Mouse (Mus musculus): ENCODE results near the gene Uqcrc1. TPM values are rescaled to one million over a fixed set of nuclear protein-coding genes. Genes with fewer than 3 reads are reported as not detected.

Uqcrc1 gene
- polyA plus RNA-seq, 1 experiment from 2014 or later: 952 TPM

GRCm38 (mm10) chr9:108985710-108986109 lies 49.3 kb downstream of the Uqcrc1 start, which contains the start of gene Ucn2:
Ucn2 (plus strand) TSS chr9:108986010.
- H3K36me3 ChIP-seq (ENCODE audit: control insufficient read depth, insufficient read depth, low read length): no peaks in the 10 kb centered on the region

GRCm38 (mm10) chr9:108987704-108988350 lies 51.4 kb downstream of the Uqcrc1 start:
- ATAC-seq (ENCODE audit: insufficient number of reproducible peaks, insufficient read depth, low FRiP score, low read depth): no peak
- 19% methylated on average over 15 of the region's 15 CpGs for WGBS
- Histone ChIP-seq H3K9me3 (ENCODE audit: control insufficient read depth, low read length) (no peaks in the 10 kb centered on the region), H3K4me2 (ENCODE audit: low read length) (peak overlapping the region; percentile 56), H3K9ac (ENCODE audit: low read length) (peak overlapping the region; percentile 50; the same call in 1 of the 2 replicates), H3K36me3 (ENCODE audit: control insufficient read depth, insufficient read depth, low read length) (no peaks in the 10 kb centered on the region), H3K27ac (replicated peaks in 1 of 2; ENCODE audit: control insufficient read depth in 1 of 2, insufficient read depth in 1 of 2, low read depth in 2 of 2, low read length in 2 of 2) (no peak overlapping the region), H3K4me1 (ENCODE audit: control insufficient read depth in 2 of 2, insufficient read depth in 2 of 2, low read length in 2 of 2) (peaks cover 33 to 40% of the 10 kb centered on the region in 2 experiments), H3K4me3 (ENCODE audit: control insufficient read depth in 1 of 2, insufficient read depth in 1 of 2, low read depth in 1 of 2, low read length in 2 of 2) (peak overlapping the region in 1 of 2 experiments; percentile 16; a peak in 1 of 4 replicates), H3K27me3 (ENCODE audit: control insufficient read depth, insufficient read depth, low read length) (no peaks in the 10 kb centered on the region)

More at GRCm38 (mm10) chr9:108985710-108986109, 49.3 kb downstream of the Uqcrc1 start, which contains the start of gene Ucn2:
- peaks cover 26 to 30% of the 10 kb centered on the region in 2 experiments for H3K4me1 ChIP-seq (ENCODE audit: control insufficient read depth in 2 of 2, insufficient read depth in 2 of 2, low read length in 2 of 2)
- H3K9ac ChIP-seq (ENCODE audit: low read length): no peak within 1 kb of the TSS
- H3K9me3 ChIP-seq (ENCODE audit: control insufficient read depth, low read length): no peaks in the 10 kb centered on the region
- 72% methylated on average over 3 of the region's 4 CpGs for WGBS
- no peak within 1 kb of the TSS for H3K4me2 ChIP-seq (ENCODE audit: low read length)
- no peak for ATAC-seq (ENCODE audit: insufficient number of reproducible peaks, insufficient read depth, low FRiP score, low read depth)
- H3K27me3 ChIP-seq (ENCODE audit: control insufficient read depth, insufficient read depth, low read length): no peaks in the 10 kb centered on the region
- no peak within 1 kb of the TSS for H3K27ac ChIP-seq (replicated peaks in 1 of 2; ENCODE audit: control insufficient read depth in 1 of 2, insufficient read depth in 1 of 2, low read depth in 2 of 2, low read length in 2 of 2)
- no peak within 1 kb of the TSS for H3K4me3 ChIP-seq (ENCODE audit: control insufficient read depth in 1 of 2, insufficient read depth in 1 of 2, low read depth in 1 of 2, low read length in 2 of 2)

GRCm38 (mm10) chr9:108989802-108990461 lies 53.5 kb downstream of the Uqcrc1 start:
- Histone ChIP-seq H3K9ac (ENCODE audit: low read length) (no peak overlapping the region), H3K4me3 (ENCODE audit: control insufficient read depth in 1 of 2, insufficient read depth in 1 of 2, low read depth in 1 of 2, low read length in 2 of 2) (no peak overlapping the region), H3K9me3 (ENCODE audit: control insufficient read depth, low read length) (no peaks in the 10 kb centered on the region), H3K27me3 (ENCODE audit: control insufficient read depth, insufficient read depth, low read length) (no peaks in the 10 kb centered on the region), H3K4me2 (ENCODE audit: low read length) (peak overlapping the region; percentile 11; the same call in 1 of the 2 replicates), H3K4me1 (ENCODE audit: control insufficient read depth in 2 of 2, insufficient read depth in 2 of 2, low read length in 2 of 2) (peaks cover 33 to 43% of the 10 kb centered on the region in 2 experiments), H3K27ac (replicated peaks in 1 of 2; ENCODE audit: control insufficient read depth in 1 of 2, insufficient read depth in 1 of 2, low read depth in 2 of 2, low read length in 2 of 2) (peak overlapping the region; percentile 21 to 86; a peak in 3 of 4 replicates), H3K36me3 (ENCODE audit: control insufficient read depth, insufficient read depth, low read length) (no peaks in the 10 kb centered on the region)
- ATAC-seq (ENCODE audit: insufficient number of reproducible peaks, insufficient read depth, low FRiP score, low read depth): no peak
- WGBS: 63% methylated on average over 4 of the region's 4 CpGs

GRCm38 (mm10) chr9:108990462-108990820 lies 54.0 kb downstream of the Uqcrc1 start:
- no peak overlapping the region for H3K9ac ChIP-seq (ENCODE audit: low read length)

GRCm38 (mm10) chr9:108991428-108992084 lies 55.1 kb downstream of the Uqcrc1 start, which contains the start of gene Pfkfb4:
Pfkfb4 (plus strand) TSS chr9:108991778.
- Histone ChIP-seq H3K4me3 (ENCODE audit: control insufficient read depth in 1 of 2, insufficient read depth in 1 of 2, low read depth in 1 of 2, low read length in 2 of 2) (peak within 1 kb of the TSS; percentile 52 to 71), H3K27me3 (ENCODE audit: control insufficient read depth, insufficient read depth, low read length) (no peaks in the 10 kb centered on the region), H3K27ac (replicated peaks in 1 of 2; ENCODE audit: control insufficient read depth in 1 of 2, insufficient read depth in 1 of 2, low read depth in 2 of 2, low read length in 2 of 2) (peak within 1 kb of the TSS; percentile 86 to 88), H3K9ac (ENCODE audit: low read length) (peak within 1 kb of the TSS; percentile 72), H3K4me1 (ENCODE audit: control insufficient read depth in 2 of 2, insufficient read depth in 2 of 2, low read length in 2 of 2) (peaks cover 33 to 43% of the 10 kb centered on the region in 2 experiments), H3K9me3 (ENCODE audit: control insufficient read depth, low read length) (no peaks in the 10 kb centered on the region), H3K36me3 (ENCODE audit: control insufficient read depth, insufficient read depth, low read length) (no peaks in the 10 kb centered on the region), H3K4me2 (ENCODE audit: low read length) (peak within 1 kb of the TSS; percentile 88)
- under 1% methylated on average over 31 of the region's 31 CpGs for WGBS
- ATAC-seq (ENCODE audit: insufficient number of reproducible peaks, insufficient read depth, low FRiP score, low read depth): peak; percentile 92

More at GRCm38 (mm10) chr9:108990462-108990820, 54.0 kb downstream of the Uqcrc1 start:
- H3K36me3 ChIP-seq (ENCODE audit: control insufficient read depth, insufficient read depth, low read length): no peaks in the 10 kb centered on the region
- 87% methylated on average over 7 of the region's 7 CpGs for WGBS
- no peaks in the 10 kb centered on the region for H3K27me3 ChIP-seq (ENCODE audit: control insufficient read depth, insufficient read depth, low read length)
- ATAC-seq (ENCODE audit: insufficient number of reproducible peaks, insufficient read depth, low FRiP score, low read depth): no peak
- no peak overlapping the region for H3K4me2 ChIP-seq (ENCODE audit: low read length)
- H3K9me3 ChIP-seq (ENCODE audit: control insufficient read depth, low read length): no peaks in the 10 kb centered on the region
- H3K4me1 ChIP-seq (ENCODE audit: control insufficient read depth in 2 of 2, insufficient read depth in 2 of 2, low read length in 2 of 2): peaks cover 33 to 43% of the 10 kb centered on the region in 2 experiments
- no peak overlapping the region for H3K4me3 ChIP-seq (ENCODE audit: control insufficient read depth in 1 of 2, insufficient read depth in 1 of 2, low read depth in 1 of 2, low read length in 2 of 2)
- peak overlapping the region; percentile 16 to 86; a peak in 3 of 4 replicates for H3K27ac ChIP-seq (replicated peaks in 1 of 2; ENCODE audit: control insufficient read depth in 1 of 2, insufficient read depth in 1 of 2, low read depth in 2 of 2, low read length in 2 of 2)

- no peak for ATAC-seq (ENCODE audit: insufficient number of reproducible peaks, insufficient read depth, low FRiP score, low read depth)
- Histone ChIP-seq H3K27ac (replicated peaks in 1 of 2; ENCODE audit: control insufficient read depth in 1 of 2, insufficient read depth in 1 of 2, low read depth in 2 of 2, low read length in 2 of 2) (no peak overlapping the region), H3K27me3 (ENCODE audit: control insufficient read depth, insufficient read depth, low read length) (no peaks in the 10 kb centered on the region), H3K36me3 (ENCODE audit: control insufficient read depth, insufficient read depth, low read length) (no peaks in the 10 kb centered on the region), H3K9ac (ENCODE audit: low read length) (peak overlapping the region; percentile 70), H3K9me3 (ENCODE audit: control insufficient read depth, low read length) (no peaks in the 10 kb centered on the region), H3K4me3 (ENCODE audit: control insufficient read depth in 1 of 2, insufficient read depth in 1 of 2, low read depth in 1 of 2, low read length in 2 of 2) (peak overlapping the region; percentile 52 to 71), H3K4me1 (ENCODE audit: control insufficient read depth in 2 of 2, insufficient read depth in 2 of 2, low read length in 2 of 2) (peaks cover 33 to 43% of the 10 kb centered on the region in 2 experiments), H3K4me2 (ENCODE audit: low read length) (peak overlapping the region; percentile 88)
- WGBS: 13% methylated on average over 18 of the region's 18 CpGs
Observed at GRCm38 (mm10) chr9:108992085-108992469, 55.6 kb downstream of the Uqcrc1 start.

- Histone ChIP-seq H3K4me3 (ENCODE audit: control insufficient read depth in 1 of 2, insufficient read depth in 1 of 2, low read depth in 1 of 2, low read length in 2 of 2) (no peak overlapping the region; a peak in 1 of 4 replicates), H3K36me3 (ENCODE audit: control insufficient read depth, insufficient read depth, low read length) (no peaks in the 10 kb centered on the region), H3K9ac (ENCODE audit: low read length) (no peak overlapping the region), H3K9me3 (ENCODE audit: control insufficient read depth, low read length) (no peaks in the 10 kb centered on the region), H3K27ac (replicated peaks in 1 of 2; ENCODE audit: control insufficient read depth in 1 of 2, insufficient read depth in 1 of 2, low read depth in 2 of 2, low read length in 2 of 2) (no peak overlapping the region), H3K4me2 (ENCODE audit: low read length) (peak overlapping the region; percentile 88; the same call in 1 of the 2 replicates), H3K4me1 (ENCODE audit: control insufficient read depth in 2 of 2, insufficient read depth in 2 of 2, low read length in 2 of 2) (peaks cover 31 to 42% of the 10 kb centered on the region in 2 experiments), H3K27me3 (ENCODE audit: control insufficient read depth, insufficient read depth, low read length) (no peaks in the 10 kb centered on the region)
- ATAC-seq (ENCODE audit: insufficient number of reproducible peaks, insufficient read depth, low FRiP score, low read depth): no peak
- 59% methylated on average over 9 of the region's 9 CpGs for WGBS
Observed at GRCm38 (mm10) chr9:108992620-108993361, 56.4 kb downstream of the Uqcrc1 start.

Data from heart, embryonic 14.5 days (tissue).